Mouse (Mus musculus): Measurements from ENCODE around the gene Yipf6. TPM values are rescaled to one million over a fixed set of nuclear protein-coding genes. Genes with fewer than 3 reads are reported as not detected.

Gene Yipf6
- 11.4 and 12.8 TPM in 2 replicates for polyA plus RNA-seq (2015; fragmentation: Nextera tagmentation; extraction: Ambion mirVana)

DNA sequence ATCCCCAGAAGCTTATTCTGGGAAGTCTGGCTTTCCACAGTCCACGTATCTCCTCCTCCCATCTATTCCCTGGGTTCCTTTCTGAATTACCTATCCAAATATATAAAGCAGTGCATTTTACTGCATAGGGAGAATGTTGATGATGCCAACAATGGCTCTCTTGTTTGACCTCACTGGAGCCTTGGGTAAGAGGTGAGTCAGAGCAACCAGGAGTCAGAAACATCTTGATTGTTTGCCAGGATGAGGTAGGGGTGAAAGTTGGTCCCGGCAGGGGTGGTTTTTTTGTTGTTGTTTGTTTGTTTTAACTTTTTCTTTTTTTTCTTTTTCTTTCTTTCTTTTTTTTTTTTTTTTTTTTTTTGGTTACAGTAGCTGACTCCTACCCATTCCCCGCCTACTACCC, at the start of gene Yipf6:
Gene Yipf6, plus strand, starts transcription at position 216 of the 400 bp plus-strand sequence.
- 67% methylated on average over 3 of the region's 3 CpGs for WGBS (ENCODE audit: insufficient replicate concordance)
- peak within 1 kb of the TSS; percentile 92 for H3K27ac ChIP-seq (replicated peaks)

DNA sequence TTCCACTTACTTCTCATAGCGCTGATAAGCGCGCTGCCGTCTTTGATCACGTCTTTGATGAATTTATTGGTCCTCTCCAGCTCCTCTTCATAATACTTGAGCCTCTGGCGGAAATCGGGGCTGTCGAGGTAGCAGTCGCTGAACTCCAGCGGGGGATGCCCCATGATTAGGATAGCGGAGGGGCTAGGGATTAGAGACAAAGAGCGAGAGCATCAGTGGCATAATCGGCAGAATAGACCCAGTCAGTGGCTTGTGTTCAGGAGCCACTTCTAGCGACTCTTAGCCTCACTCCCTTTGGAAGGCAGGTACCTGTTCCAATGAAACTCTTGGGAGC, 46.1 kb upstream of the Yipf6 start:
- 15% methylated on average over 14 of the region's 14 CpGs for WGBS (ENCODE audit: insufficient replicate concordance)
- peak overlapping the region; percentile 51 for H3K4me2 ChIP-seq
- no peaks in the 10 kb centered on the region for H3K36me3 ChIP-seq (replicated peaks)
- H3K27me3 ChIP-seq, result peaks cover 37% of the 10 kb centered on the region
- no peak for ATAC-seq (ENCODE audit: insufficient read depth)
- H3K4me1 ChIP-seq (replicated peaks), result no peaks in the 10 kb centered on the region
- H3K27ac ChIP-seq (replicated peaks), result no peak overlapping the region
- no peak overlapping the region for H3K9ac ChIP-seq
- H3K9me3 ChIP-seq (replicated peaks), result no peaks in the 10 kb centered on the region
- peak overlapping the region; percentile 48 for H3K4me3 ChIP-seq (replicated peaks)

More for the DNA sequence above, at the start of gene Yipf6:
- no peaks in the 10 kb centered on the region; the same call in 1 of the 2 replicates for H3K27me3 ChIP-seq
- H3K9ac ChIP-seq, result peak within 1 kb of the TSS; percentile 70
- no peaks in the 10 kb centered on the region for H3K9me3 ChIP-seq (replicated peaks)
- no peak for ATAC-seq (ENCODE audit: insufficient read depth)
- peaks cover 5% of the 10 kb centered on the region for H3K4me1 ChIP-seq (replicated peaks)
- H3K36me3 ChIP-seq (replicated peaks), result no peaks in the 10 kb centered on the region
- peak within 1 kb of the TSS; percentile 71 for H3K4me3 ChIP-seq (replicated peaks)
- H3K4me2 ChIP-seq, result peak within 1 kb of the TSS; percentile 79

DNA sequence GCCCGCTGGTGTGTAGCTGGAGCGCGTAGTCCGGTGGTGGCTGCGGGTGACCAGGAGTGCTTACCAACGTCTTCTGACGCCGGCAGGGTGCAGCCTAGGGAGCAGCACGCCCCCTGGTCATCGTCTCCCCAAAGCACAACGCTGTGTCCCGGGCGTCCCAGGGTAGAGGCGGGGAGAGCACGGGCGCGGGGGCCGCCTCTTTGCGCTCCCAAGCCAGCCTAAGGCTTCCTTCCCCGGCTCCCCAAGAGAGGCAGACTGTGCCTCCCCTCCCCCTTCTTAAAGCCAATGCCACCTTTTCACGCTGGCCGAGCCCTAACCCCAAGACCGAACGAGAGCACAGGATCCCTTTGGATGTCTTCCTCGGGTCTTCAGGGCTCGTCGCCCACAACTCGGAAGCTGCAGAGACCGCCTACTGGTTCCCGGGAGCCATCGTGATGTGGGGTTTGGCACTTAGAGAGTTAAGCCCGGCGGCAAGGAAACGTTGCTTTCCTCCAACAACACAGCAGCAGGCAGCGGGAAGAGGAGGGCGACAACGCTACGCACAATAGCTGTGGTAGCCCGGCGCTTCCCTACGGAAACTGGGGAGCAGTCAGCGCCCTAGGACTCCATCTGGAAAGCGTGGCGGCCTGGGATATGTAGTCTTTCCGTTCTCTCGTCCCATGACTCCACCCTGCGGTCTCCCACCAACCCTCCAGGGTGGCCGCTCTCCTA, 45.6 kb upstream of the Yipf6 start, which contains the start of gene Ophn1:
Gene Ophn1, minus strand, starts transcription at position 620 of the 711 bp plus-strand sequence.
- peaks cover 37% of the 10 kb centered on the region for H3K27me3 ChIP-seq
- H3K36me3 ChIP-seq (replicated peaks), result no peaks in the 10 kb centered on the region
- peak within 1 kb of the TSS; percentile 48 for H3K4me3 ChIP-seq (replicated peaks)
- H3K4me2 ChIP-seq, result peak within 1 kb of the TSS; percentile 51
- peak; percentile 56 for ATAC-seq (ENCODE audit: insufficient read depth)
- H3K27ac ChIP-seq (replicated peaks), result no peak within 1 kb of the TSS
- no peaks in the 10 kb centered on the region for H3K9me3 ChIP-seq (replicated peaks)
- no peaks in the 10 kb centered on the region for H3K4me1 ChIP-seq (replicated peaks)
- no peak within 1 kb of the TSS for H3K9ac ChIP-seq
- WGBS (ENCODE audit: insufficient replicate concordance), result 12% methylated on average over 48 of the region's 48 CpGs

DNA sequence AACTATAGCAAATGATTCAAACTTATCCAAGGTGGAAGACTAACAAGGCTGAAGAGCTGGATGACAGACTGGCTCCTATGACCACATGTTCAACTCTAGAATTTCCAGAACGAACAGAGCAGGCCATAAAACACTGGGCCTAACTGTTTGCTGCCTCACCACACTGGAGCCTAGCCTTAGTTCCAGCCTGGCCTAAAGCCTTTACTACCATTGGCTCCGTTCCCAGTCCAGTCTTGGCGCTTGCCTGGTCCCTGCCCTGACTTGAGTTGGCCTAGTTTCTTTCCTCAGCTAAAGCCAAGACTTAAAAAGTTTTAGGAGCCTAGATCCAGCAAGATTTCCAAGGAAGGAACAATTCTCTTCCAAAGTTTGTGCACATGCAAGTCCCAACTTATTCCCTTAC, 37.8 kb upstream of the Yipf6 start:
- ATAC-seq (ENCODE audit: insufficient read depth), result no peak
- WGBS (ENCODE audit: insufficient replicate concordance), result 62% methylated on average over 3 of the region's 3 CpGs
- no peak overlapping the region for H3K27ac ChIP-seq (replicated peaks)
- no peaks in the 10 kb centered on the region for H3K9me3 ChIP-seq (replicated peaks)
- H3K4me3 ChIP-seq (replicated peaks), result no peak overlapping the region
- H3K4me1 ChIP-seq (replicated peaks), result no peaks in the 10 kb centered on the region
- H3K27me3 ChIP-seq, result no peaks in the 10 kb centered on the region
- no peaks in the 10 kb centered on the region for H3K36me3 ChIP-seq (replicated peaks)
- no peak overlapping the region for H3K4me2 ChIP-seq
- H3K9ac ChIP-seq, result no peak overlapping the region

DNA sequence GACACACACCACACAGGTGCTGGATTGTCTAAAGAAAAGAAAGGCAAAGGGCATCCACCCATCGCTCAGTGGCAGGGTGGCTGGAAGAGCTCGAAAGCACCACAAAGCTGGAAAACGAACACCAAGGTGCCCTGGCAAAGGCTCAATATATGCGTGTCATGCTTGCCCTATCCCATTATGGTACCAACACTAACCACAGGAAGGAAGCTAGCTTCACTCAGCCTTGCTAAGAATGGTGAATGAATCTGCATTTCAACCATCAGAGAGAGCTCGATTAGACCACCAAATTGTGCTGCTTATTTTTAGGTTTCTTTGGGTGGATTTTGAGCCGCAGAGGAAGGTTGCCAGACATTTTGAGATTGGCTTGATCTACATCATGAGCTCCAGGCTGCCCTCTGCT, 31.9 kb upstream of the Yipf6 start:
- ATAC-seq (ENCODE audit: insufficient read depth), result no peak
- peaks cover 7% of the 10 kb centered on the region; the same call in 1 of the 2 replicates for H3K4me1 ChIP-seq (replicated peaks)
- H3K9me3 ChIP-seq (replicated peaks), result no peaks in the 10 kb centered on the region
- no peaks in the 10 kb centered on the region for H3K36me3 ChIP-seq (replicated peaks)
- 41% methylated on average over 6 of the region's 6 CpGs for WGBS (ENCODE audit: insufficient replicate concordance)
- no peaks in the 10 kb centered on the region for H3K27me3 ChIP-seq
- no peak overlapping the region for H3K27ac ChIP-seq (replicated peaks)
- H3K9ac ChIP-seq, result no peak overlapping the region
- no peak overlapping the region for H3K4me2 ChIP-seq
- no peak overlapping the region for H3K4me3 ChIP-seq (replicated peaks)

DNA sequence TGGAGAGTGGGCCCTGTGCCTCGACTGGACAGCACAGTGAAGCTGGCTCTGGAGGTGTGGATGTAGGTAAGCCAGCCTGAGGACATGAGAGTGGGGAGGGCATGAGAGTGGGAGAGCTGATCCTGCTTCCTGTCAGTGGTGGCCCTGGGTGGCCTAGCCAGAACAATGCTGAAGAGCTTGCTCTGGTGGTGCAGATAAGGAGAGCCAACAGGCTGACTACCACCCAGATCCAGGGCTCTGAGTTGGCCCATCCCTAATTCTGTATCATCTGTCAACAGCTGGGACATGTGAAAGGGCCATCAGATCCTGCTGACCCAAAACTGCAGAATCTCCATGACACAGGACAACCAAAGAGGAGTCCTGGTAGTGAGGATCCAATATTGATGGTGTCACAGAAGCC, 27.2 kb upstream of the Yipf6 start:
- H3K4me3 ChIP-seq (replicated peaks), result no peak overlapping the region
- H3K27ac ChIP-seq (replicated peaks), result no peak overlapping the region
- H3K9ac ChIP-seq, result no peak overlapping the region
- peak; percentile 91 for ATAC-seq (ENCODE audit: insufficient read depth)
- no peaks in the 10 kb centered on the region for H3K36me3 ChIP-seq (replicated peaks)
- H3K4me1 ChIP-seq (replicated peaks), result peaks cover 7% of the 10 kb centered on the region; the same call in 1 of the 2 replicates
- H3K4me2 ChIP-seq, result no peak overlapping the region
- H3K27me3 ChIP-seq, result no peaks in the 10 kb centered on the region
- no peaks in the 10 kb centered on the region for H3K9me3 ChIP-seq (replicated peaks)
- 38% methylated on average over 1 of the region's 1 CpGs for WGBS (ENCODE audit: insufficient replicate concordance)

DNA sequence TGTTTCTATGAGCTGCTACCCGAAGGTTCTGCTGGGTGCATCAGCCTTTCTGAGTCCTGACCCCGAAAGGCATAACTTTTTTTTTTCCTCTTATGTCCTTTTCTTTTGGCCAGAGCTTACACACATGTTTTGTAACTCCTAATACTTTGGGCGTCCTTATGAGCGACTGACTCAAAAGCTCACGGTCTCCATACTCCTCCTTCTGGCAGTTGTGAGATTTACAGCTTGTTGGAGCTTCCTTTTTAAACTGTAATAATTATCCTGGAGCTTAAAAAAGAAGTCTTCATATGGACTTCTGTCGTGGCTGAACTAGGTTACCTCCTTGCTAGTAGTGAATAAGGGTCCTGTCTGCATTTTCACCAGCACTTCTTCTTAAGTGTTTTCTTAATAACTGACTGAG, 16.7 kb upstream of the Yipf6 start:
- Histone ChIP-seq H3K4me1 (replicated peaks) (no peaks in the 10 kb centered on the region), H3K27me3 (no peaks in the 10 kb centered on the region), H3K36me3 (replicated peaks) (no peaks in the 10 kb centered on the region), H3K9ac (no peak overlapping the region), H3K9me3 (replicated peaks) (no peaks in the 10 kb centered on the region), H3K27ac (replicated peaks) (no peak overlapping the region), H3K4me2 (no peak overlapping the region), H3K4me3 (replicated peaks) (no peak overlapping the region)
- ATAC-seq (ENCODE audit: insufficient read depth), result no peak
- 14% methylated on average over 6 of the region's 6 CpGs for WGBS (ENCODE audit: insufficient replicate concordance)

DNA sequence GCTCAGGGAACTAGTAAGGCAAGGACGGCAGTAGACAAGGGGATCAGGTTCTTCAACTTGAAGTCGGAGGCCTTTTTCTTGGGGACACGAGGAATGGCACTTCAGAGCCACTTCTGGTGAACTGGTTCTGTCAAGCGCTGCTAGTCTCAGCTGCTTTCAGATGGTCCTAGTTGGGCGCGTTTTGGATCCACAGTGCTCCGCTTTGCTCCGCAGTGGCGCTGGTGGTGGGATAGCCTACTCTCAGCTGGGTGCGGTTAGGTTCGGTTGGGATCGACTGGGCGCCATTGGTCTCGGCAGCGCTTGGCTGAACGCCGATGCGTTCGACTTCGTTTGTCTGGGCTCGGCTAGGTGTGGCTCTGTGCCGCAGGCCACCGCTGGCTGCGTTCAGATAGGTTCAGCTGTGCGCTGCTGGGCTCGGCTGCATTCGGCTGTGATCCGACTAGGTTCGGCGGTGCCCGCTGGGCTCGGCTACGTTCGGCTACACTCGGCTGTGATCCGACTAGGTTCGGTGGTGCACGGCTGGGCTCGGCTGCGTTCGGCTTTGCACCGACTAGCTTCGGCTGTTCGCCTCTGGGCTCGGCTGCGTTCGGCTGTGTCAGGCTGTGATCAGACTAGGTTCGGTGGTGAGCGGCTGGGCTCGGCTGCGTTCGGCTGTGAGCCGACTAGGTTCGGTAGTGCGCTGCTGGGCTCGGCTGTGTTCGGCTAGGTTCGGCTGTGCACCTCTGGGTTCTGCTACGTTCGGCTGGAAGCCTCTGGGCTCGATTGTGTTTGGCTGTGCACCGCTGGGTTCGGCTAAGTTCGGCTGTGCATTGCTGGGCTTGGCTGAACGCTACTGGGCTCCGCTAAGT, 815 bp downstream of the Yipf6 start:
- no peaks in the 10 kb centered on the region for H3K27me3 ChIP-seq
- H3K9me3 ChIP-seq (replicated peaks), result no peaks in the 10 kb centered on the region
- 20% methylated on average over 66 of the region's 66 CpGs for WGBS (ENCODE audit: insufficient replicate concordance)
- peak overlapping the region; percentile 70 for H3K9ac ChIP-seq
- ATAC-seq (ENCODE audit: insufficient read depth), result peak; percentile 78
- 0 out of 2 replicates have a peak, but pooled peaks cover 2% of the 10 kb centered on the region for H3K36me3 ChIP-seq (replicated peaks)
- H3K4me3 ChIP-seq (replicated peaks), result peak overlapping the region; percentile 71
- H3K4me1 ChIP-seq (replicated peaks), result peaks cover 5% of the 10 kb centered on the region
- H3K27ac ChIP-seq (replicated peaks), result peak overlapping the region; percentile 92
- peak overlapping the region; percentile 79 for H3K4me2 ChIP-seq

DNA sequence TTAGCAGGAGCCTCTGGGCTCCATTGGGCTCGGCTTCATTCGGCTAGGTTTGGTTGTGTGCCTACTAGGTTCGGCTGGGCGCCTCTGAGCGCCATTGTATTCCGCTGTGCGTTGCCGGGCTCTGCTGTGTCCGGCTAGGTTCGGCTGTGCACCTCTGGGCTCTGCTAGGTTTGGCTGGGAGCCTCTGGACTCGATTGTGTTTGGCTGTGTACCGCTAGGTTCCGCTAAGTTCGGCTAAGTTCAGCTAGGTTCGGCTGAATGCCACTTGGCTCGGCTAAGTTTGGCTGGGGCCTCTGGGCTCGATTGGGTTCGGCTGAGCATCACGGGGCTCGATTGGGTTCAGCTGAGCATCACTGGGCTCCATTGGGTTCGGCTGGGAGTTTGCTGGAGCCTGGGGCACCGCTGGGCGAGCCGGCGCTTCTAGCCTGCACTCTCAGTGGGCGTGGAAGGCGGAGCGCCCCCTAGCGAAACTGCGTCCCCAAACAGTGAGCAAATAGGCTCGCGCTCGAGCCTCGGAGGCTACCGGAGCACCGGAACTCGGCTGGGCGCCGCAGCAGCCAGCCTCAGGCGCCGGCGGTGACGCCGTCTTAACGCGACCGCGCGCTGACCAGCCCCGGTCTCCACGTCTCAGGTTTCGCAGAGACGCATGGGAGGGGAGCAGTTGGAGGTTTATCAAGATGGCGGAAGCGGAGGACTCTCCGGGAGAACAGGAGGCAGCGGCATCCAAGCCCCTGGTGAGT, 1.6 kb downstream of the Yipf6 start:
- peak overlapping the region; percentile 92 for H3K27ac ChIP-seq (replicated peaks)
- H3K4me2 ChIP-seq, result peak overlapping the region; percentile 79
- peak; percentile 84 for ATAC-seq (ENCODE audit: insufficient read depth)
- 0 out of 2 replicates have a peak, but pooled peaks cover 8% of the 10 kb centered on the region for H3K36me3 ChIP-seq (replicated peaks)
- WGBS (ENCODE audit: insufficient replicate concordance), result 17% methylated on average over 57 of the region's 57 CpGs
- peak overlapping the region; percentile 70 for H3K9ac ChIP-seq
- H3K9me3 ChIP-seq (replicated peaks), result no peaks in the 10 kb centered on the region
- peaks cover 5% of the 10 kb centered on the region for H3K4me1 ChIP-seq (replicated peaks)
- no peaks in the 10 kb centered on the region for H3K27me3 ChIP-seq
- H3K4me3 ChIP-seq (replicated peaks), result peak overlapping the region; percentile 71

DNA sequence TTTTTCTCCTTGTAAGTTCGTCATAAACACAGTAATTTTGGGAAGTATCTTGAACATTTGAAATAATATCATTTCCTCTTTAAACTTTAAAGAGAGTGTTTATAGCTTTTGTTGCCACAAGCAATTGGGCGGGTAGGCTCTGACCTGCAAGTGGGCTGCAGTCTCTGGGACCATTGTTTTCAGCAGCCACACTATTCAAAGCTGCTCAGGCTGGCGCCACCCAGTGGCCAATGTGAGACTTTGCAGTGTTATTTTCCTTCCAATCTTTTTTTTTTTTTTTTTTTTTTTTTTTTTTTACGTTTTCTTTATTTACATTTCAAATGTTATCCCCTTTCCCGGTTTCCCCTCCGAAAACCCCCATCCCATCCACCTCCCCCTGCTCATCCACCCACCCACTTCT, 17.8 kb downstream of the Yipf6 start:
- Histone ChIP-seq H3K36me3 (replicated peaks) (no peaks in the 10 kb centered on the region), H3K9ac (no peak overlapping the region), H3K4me2 (no peak overlapping the region), H3K9me3 (replicated peaks) (no peaks in the 10 kb centered on the region), H3K4me1 (replicated peaks) (0 out of 2 replicates have a peak, but pooled peaks cover 4% of the 10 kb centered on the region), H3K4me3 (replicated peaks) (no peak overlapping the region), H3K27me3 (no peaks in the 10 kb centered on the region), H3K27ac (replicated peaks) (no peak overlapping the region)
- ATAC-seq (ENCODE audit: insufficient read depth), result no peak
- 19% methylated on average over 6 of the region's 6 CpGs for WGBS (ENCODE audit: insufficient replicate concordance)
